Mouse (Mus musculus) hindbrain, embryonic 12.5 days (tissue): Measurements from ENCODE around the gene Tgm1. TPM values are rescaled to one million over a fixed set of nuclear protein-coding genes. Genes with fewer than 3 reads are reported as not detected.

ENCODE experiments used
- ATAC-seq: fragments of 200-750 bp; cut with Nextera tagmentation; 2 replicates; pipeline ENCODE4 v1.8.0; 2017; ENCODE audit warnings: moderate TSS enrichment; ENCODE audit not compliant: low FRiP score
- H3K27ac ChIP-seq: fragments of 300-500 bp; sonication (generic); 2 replicates; pipeline ENCODE4 v1.5.1; 2016; ENCODE audit warnings: mild to moderate bottlenecking
- H3K27me3 ChIP-seq: fragments of 300-500 bp; sonication (generic); 2 replicates; pipeline ENCODE4 v1.6.1; 2016; ENCODE audit warnings: mild to moderate bottlenecking
- H3K36me3 ChIP-seq: fragments of 300-500 bp; sonication (generic); 2 replicates; pipeline ENCODE4 v1.6.1; 2016; ENCODE audit warnings: mild to moderate bottlenecking
- H3K4me1 ChIP-seq: fragments of 300-500 bp; sonication (generic); 2 replicates; pipeline ENCODE4 v1.6.1; 2016
- H3K4me2 ChIP-seq: fragments of 300-500 bp; sonication (generic); replicated peaks from 2 replicates; pipeline ENCODE4 v1.6.1; 2016; ENCODE audit warnings: mild to moderate bottlenecking
- H3K4me3 ChIP-seq: fragments of 300-500 bp; sonication (generic); 2 replicates; pipeline ENCODE4 v1.5.1; 2016; ENCODE audit warnings: mild to moderate bottlenecking
- H3K9ac ChIP-seq: fragments of 300-500 bp; sonication (generic); 2 replicates; pipeline ENCODE4 v1.6.1; 2016; ENCODE audit warnings: mild to moderate bottlenecking, moderate library complexity
- H3K9me3 ChIP-seq: fragments of 300-500 bp; sonication (generic); replicated peaks from 2 replicates; pipeline ENCODE4 v1.6.1; 2016; ENCODE audit warnings: mild to moderate bottlenecking
- WGBS: fragments of 180-500 bp; shearing (Covaris S2); methylation state at CpG from one replicate; pipeline ENCODE4 v1.1.7; 2016; 5-methylcytosine and 5-hydroxymethylcytosine counted together
- polyA plus RNA-seq: library from polyadenylated mRNA; unstranded; fragments of >200 nt; fragmentation: Nextera tagmentation; extraction: Ambion mirVana; gene quantifications from 2 replicates; pipeline ENCODE4 v1.2.1, GENCODE M21; 2016

Gene Tgm1
- polyA plus RNA-seq, 1 experiment from 2014 or later: 0.90 TPM

DNA sequence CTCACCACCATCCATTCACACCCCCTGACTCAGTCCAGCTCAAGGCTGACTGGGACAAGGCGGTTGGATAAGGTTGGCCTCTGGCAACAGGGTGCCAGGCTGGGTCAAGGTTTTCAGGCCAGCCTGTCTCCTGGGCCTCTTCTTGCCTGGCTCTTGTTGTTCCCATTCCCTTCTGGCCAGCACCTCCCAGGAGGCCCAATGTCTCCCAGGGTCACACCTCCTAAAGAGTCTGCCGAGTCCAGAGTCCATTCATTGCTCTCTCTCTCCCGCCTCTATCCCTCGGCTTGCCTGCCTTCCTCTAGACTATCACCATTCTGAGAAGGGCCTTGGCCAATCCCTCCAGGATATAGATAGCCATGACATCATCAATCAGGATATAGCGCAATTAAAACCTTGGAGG lies 55.7 kb downstream of the Tgm1 start:
- H3K9me3 ChIP-seq: no peaks in the 10 kb centered on the region
- H3K27ac ChIP-seq: no peak overlapping the region
- ATAC-seq: no peak
- 95% methylated on average over 5 of the region's 5 CpGs for WGBS
- H3K27me3 ChIP-seq: no peaks in the 10 kb centered on the region
- H3K4me2 ChIP-seq: no peak overlapping the region
- peaks cover 3% of the 10 kb centered on the region for H3K4me1 ChIP-seq
- H3K36me3 ChIP-seq: peaks cover 24% of the 10 kb centered on the region
- no peak overlapping the region for H3K4me3 ChIP-seq
- no peak overlapping the region for H3K9ac ChIP-seq

DNA sequence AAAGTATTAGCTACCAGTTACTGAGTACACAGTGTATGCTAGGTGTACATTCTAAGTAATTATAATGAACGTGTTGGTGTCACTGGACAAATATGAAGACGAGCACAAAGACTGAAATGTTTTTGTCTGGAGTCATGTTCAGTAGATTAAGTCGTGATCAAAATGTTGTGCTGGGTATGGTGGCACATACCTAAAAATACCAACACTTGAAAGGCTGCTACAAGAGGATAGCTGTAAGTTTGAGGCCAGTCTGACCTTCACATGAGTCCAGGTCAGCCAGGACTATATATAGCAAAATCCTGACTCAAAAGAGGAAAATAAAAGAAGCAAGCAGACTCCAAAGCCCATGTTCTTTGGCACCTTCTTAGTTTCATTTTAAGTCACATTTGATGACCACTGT lies 56.8 kb downstream of the Tgm1 start:
- no peak overlapping the region for H3K9ac ChIP-seq
- no peak for ATAC-seq
- H3K36me3 ChIP-seq: peaks cover 16% of the 10 kb centered on the region
- no peaks in the 10 kb centered on the region for H3K27me3 ChIP-seq
- peaks cover 3% of the 10 kb centered on the region for H3K4me1 ChIP-seq
- H3K27ac ChIP-seq: no peak overlapping the region
- H3K4me3 ChIP-seq: no peak overlapping the region
- H3K9me3 ChIP-seq: no peaks in the 10 kb centered on the region
- no peak overlapping the region for H3K4me2 ChIP-seq
- WGBS: 85% methylated on average over 3 of the region's 3 CpGs

DNA sequence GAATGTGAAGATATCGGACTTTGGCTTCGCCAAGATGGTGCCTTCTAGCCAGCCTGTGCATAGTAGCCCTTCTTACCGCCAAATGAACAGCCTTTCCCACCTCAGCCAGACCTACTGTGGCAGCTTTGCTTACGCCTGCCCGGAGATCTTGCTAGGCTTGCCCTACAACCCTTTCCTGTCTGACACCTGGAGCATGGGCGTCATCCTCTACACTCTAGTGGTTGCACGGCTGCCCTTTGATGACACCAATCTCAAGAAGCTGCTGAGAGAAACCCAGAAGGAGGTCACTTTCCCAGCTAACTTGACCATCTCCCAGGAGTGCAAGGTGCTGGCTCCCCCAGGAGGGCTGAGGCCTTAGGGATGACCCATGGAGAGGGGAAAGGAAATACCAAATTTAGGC lies 62.2 kb downstream of the Tgm1 start:
- Histone ChIP-seq H3K4me1 (no peaks in the 10 kb centered on the region), H3K27ac (no peak overlapping the region), H3K27me3 (no peaks in the 10 kb centered on the region), H3K9me3 (no peaks in the 10 kb centered on the region), H3K4me3 (no peak overlapping the region), H3K4me2 (no peak overlapping the region), H3K9ac (no peak overlapping the region), H3K36me3 (peaks cover 4% of the 10 kb centered on the region)
- no peak for ATAC-seq
- 83% methylated on average over 7 of the region's 7 CpGs for WGBS

Other genes starting within 250 kb of the Tgm1 start
- gene Dhrs4, start 235.2 kb downstream of the Tgm1 start, polyA plus RNA-seq: 42.7 and 44.5 TPM in 2 replicates
- gene Carmil3, start 223.3 kb downstream of the Tgm1 start, polyA plus RNA-seq: 17.0 and 18.0 TPM in 2 replicates
- 0.83 and 1.4 TPM in 2 replicates for gene Cpne6, start 203.5 kb downstream of the Tgm1 start, polyA plus RNA-seq
- gene Nrl, start 188.9 kb downstream of the Tgm1 start, polyA plus RNA-seq: not detected in 2 replicates
- gene Pck2, start 173.7 kb downstream of the Tgm1 start, polyA plus RNA-seq: 22.3 and 23.6 TPM in 2 replicates
- gene Dcaf11, start 153.9 kb downstream of the Tgm1 start, polyA plus RNA-seq: 104 and 106 TPM in 2 replicates
- 0.62 TPM in 1 of 2 replicates, not detected in the other for gene A730061H03Rik, start 153.5 kb downstream of the Tgm1 start, polyA plus RNA-seq
- 1.4 and 4.2 TPM in 2 replicates for gene Fitm1, start 138.3 kb downstream of the Tgm1 start, polyA plus RNA-seq
- 132 and 133 TPM in 2 replicates for gene Psme1, start 135.8 kb downstream of the Tgm1 start, polyA plus RNA-seq
- gene Emc9, start 128.6 kb downstream of the Tgm1 start, polyA plus RNA-seq: 8.5 and 9.0 TPM in 2 replicates
- gene Psme2, start 122.8 kb downstream of the Tgm1 start, polyA plus RNA-seq: 201 and 234 TPM in 2 replicates
- 21.2 and 23.7 TPM in 2 replicates for gene Rnf31, start 122.2 kb downstream of the Tgm1 start, polyA plus RNA-seq
- gene Irf9, start 110.4 kb downstream of the Tgm1 start, polyA plus RNA-seq: 9.9 and 10.7 TPM in 2 replicates
- gene Rec8, start 95.9 kb downstream of the Tgm1 start, polyA plus RNA-seq: 14.9 and 15.9 TPM in 2 replicates
- 79.0 and 91.0 TPM in 2 replicates for gene Ipo4, start 78.0 kb downstream of the Tgm1 start, polyA plus RNA-seq
- 2.4 and 3.2 TPM in 2 replicates for gene Gm49378, start 76.0 kb downstream of the Tgm1 start, polyA plus RNA-seq
- gene Tm9sf1, start 70.1 kb downstream of the Tgm1 start, polyA plus RNA-seq: 69.4 and 69.8 TPM in 2 replicates
- 0.50 and 0.52 TPM in 2 replicates for gene Tssk4, start 63.7 kb downstream of the Tgm1 start, polyA plus RNA-seq
- 63.7 and 65.4 TPM in 2 replicates for gene Mdp1, start 53.4 kb downstream of the Tgm1 start, polyA plus RNA-seq
- gene Gmpr2, start 42.0 kb downstream of the Tgm1 start, polyA plus RNA-seq: 57.0 and 58.2 TPM in 2 replicates
- 506 and 544 TPM in 2 replicates for gene Nedd8, start 41.8 kb downstream of the Tgm1 start, polyA plus RNA-seq
- 42.8 and 43.1 TPM in 2 replicates for gene Tinf2, start 32.1 kb downstream of the Tgm1 start, polyA plus RNA-seq
- gene Rabggta, start 8.3 kb upstream of the Tgm1 start, polyA plus RNA-seq: 36.6 and 38.1 TPM in 2 replicates
- 73.2 and 75.0 TPM in 2 replicates for gene Dhrs1, start 31.8 kb upstream of the Tgm1 start, polyA plus RNA-seq
- gene Nop9, start 31.8 kb upstream of the Tgm1 start, polyA plus RNA-seq: 42.0 and 47.5 TPM in 2 replicates
- gene Cideb, start 44.5 kb upstream of the Tgm1 start, polyA plus RNA-seq: 0.36 and 0.56 TPM in 2 replicates
- 0.36 and 0.57 TPM in 2 replicates for gene Ltb4r2, start 47.5 kb upstream of the Tgm1 start, polyA plus RNA-seq
- gene Ltb4r1, start 52.0 kb upstream of the Tgm1 start, polyA plus RNA-seq: 0.72 TPM in 1 of 2 replicates, not detected in the other
- 15.7 and 19.5 TPM in 2 replicates for gene Adcy4, start 70.2 kb upstream of the Tgm1 start, polyA plus RNA-seq
- 10.8 and 13.5 TPM in 2 replicates for gene Ripk3, start 74.9 kb upstream of the Tgm1 start, polyA plus RNA-seq
- 42.4 and 45.2 TPM in 2 replicates for gene Nfatc4, start 109.2 kb upstream of the Tgm1 start, polyA plus RNA-seq
- gene Nynrin, start 140.1 kb upstream of the Tgm1 start, polyA plus RNA-seq: 30.4 and 35.8 TPM in 2 replicates
- gene Cbln3, start 170.5 kb upstream of the Tgm1 start, polyA plus RNA-seq: 0.05 and 0.35 TPM in 2 replicates
- gene Khnyn, start 171.0 kb upstream of the Tgm1 start, polyA plus RNA-seq: 22.4 and 23.5 TPM in 2 replicates
- 63.5 and 68.3 TPM in 2 replicates for gene Sdr39u1, start 186.4 kb upstream of the Tgm1 start, polyA plus RNA-seq
- not detected in 2 replicates for gene Cma1, start 230.7 kb upstream of the Tgm1 start, polyA plus RNA-seq
- gene Cma2, start 237.1 kb upstream of the Tgm1 start, polyA plus RNA-seq: not detected in 2 replicates